Mouse (Mus musculus) retina, postnatal 7 days (tissue): ENCODE data around the gene Vwde.

Source experiments
- DNase-seq: peaks from one replicate; pipeline ENCODE4 v3.0.0-alpha.2; 2012; ENCODE audit warnings: low read depth, low spot score

Gene Vwde

GRCm38 (mm10) chr6:13224596-13225227 is at the start of gene Vwde:
Vwde (minus strand) TSS chr6:13224965.
- DNase-seq = no peak

GRCm38 (mm10) chr6:13255341-13255740 is 30.6 kb upstream of the Vwde start:
- DNase-seq = no peak

DNA sequence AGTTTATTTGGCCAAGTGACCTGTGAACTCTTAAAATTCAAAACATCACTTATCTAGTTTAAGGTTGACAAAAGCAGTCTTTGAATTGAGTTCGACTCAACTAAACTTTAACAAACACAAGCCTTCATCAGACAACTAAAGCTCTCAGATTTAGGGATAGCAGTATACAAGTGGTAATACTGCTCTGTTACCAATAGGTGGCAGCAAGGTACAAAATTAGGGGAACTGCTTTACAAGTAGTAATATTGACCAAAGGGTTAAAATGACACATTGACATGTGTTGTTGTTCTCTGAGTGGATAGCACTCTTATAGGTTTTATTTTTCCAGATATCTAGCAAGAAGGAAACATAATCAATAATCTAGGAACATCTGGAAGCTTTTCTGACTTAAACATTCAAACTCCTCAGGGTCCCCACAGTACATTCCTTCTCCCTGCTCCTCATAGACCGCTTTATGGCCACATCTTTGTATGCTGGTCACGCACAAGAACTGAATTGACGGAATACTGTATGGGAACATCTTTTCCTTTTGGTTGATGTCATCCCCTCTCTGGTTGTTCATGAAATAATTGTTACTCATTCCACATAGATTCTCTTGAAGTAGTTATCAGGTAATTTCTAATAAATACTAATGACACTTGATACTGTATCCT is 23.7 kb upstream of the Vwde start:
- no peak for DNase-seq

- no peak for DNase-seq
Measured at GRCm38 (mm10) chr6:13206157-13206556, 18.6 kb downstream of the Vwde start.

GRCm38 (mm10) chr6:13197486-13197885 is 27.3 kb downstream of the Vwde start:
- no peak for DNase-seq

DNA sequence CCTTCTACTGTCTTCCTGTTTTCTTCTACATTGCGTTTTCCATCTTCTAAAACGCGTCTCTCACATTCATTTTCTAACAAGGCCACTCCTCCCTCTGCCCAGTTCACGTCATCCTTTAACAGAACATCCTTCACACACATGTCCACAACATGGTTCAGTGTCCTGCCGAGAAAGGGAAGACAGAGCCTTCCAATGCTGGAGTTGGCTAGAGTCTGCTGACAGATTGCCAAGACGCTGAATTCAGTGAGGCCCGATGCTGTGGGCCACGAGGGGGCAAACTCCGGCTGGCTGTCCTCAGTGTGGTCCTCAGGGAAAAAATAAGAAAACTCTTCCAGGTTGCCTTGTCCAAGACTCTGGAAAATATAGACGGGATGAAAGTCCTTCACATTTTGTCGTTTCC is 37.9 kb downstream of the Vwde start:
- no peak for DNase-seq

DNA sequence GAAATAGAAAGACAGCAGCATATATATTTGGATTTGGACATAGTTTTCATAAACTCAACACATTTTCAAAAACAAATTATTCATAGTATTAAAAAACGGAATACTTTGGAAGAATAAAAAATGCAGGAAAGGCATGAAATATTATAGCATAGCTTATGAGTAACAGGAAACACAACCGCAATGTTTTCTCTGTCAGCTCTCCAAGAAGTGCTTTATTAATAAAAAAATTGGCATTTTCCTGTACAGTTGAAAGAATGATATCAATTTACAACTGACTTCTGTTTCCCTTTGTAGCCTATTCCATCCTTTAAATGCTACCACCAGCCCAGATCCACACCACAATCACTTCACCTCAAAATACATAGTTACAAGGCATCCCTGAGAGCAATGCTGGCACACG is 44.7 kb downstream of the Vwde start:
- no peak for DNase-seq

DNA sequence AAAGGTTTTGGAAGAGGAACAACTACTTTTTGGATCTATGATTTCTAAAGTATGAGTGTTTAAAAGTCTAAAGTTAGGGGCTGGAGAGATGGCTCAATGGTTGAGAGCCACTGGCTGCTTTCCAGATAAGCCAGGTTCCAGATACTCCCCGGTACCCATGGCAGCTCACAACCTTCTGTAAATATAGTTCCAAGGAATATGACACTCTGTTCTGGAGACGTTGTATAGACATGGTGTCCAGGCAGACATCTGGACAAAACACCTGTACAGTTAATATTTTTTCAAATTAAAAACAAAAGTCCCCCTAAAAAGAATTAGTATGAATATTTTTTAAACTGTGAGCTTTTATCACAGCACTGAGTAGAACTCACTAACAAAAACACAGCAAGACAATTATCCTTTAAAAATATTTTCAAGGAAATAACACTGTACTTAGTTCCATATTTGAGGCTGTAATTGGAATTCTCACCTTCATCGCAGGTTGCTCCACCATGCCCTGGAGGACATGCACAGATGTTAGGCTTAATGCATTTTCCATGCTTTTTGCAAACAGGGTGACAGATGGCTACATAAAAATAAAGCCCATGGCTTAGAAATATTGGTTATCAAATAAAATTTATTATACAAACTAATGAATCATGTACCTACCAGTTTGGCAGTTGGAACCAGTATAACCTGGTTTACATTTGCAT is 55.2 kb downstream of the Vwde start:
- no peak for DNase-seq

- no peak for DNase-seq
Measured at GRCm38 (mm10) chr6:13166240-13166937, 58.4 kb downstream of the Vwde start.

GRCm38 (mm10) chr6:13159437-13159836 is 65.3 kb downstream of the Vwde start:
- peak; percentile 2 for DNase-seq

GRCm38 (mm10) chr6:13153888-13154697 is 70.7 kb downstream of the Vwde start:
- no peak for DNase-seq

DNA sequence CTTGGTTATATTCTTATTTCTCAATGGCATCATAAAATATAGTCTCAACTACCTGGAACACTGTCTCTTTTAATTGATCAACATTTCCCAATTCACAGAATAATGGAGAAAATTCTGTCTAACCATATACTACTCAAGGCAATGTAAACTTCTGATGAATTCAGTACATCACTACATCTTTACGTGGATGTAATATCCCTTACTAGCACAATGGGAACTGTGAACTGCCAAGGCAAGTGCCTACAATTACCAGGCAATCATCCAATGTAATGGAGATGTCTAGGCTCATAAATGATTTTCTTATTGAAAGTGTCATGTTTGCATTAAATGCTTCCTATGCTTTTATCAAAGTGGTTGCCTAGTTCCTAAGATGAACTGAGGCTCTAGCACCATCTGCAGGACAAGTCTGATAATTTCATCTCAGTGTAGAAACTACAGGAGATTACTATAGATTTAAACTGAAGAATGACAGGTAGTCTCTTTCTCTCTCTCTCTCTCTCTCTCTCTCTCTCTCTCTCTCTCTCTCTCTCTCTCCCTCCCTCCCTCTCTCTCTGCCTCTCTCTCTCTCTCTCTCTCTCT is 72.6 kb downstream of the Vwde start:
- peak; percentile 43 for DNase-seq

DNA sequence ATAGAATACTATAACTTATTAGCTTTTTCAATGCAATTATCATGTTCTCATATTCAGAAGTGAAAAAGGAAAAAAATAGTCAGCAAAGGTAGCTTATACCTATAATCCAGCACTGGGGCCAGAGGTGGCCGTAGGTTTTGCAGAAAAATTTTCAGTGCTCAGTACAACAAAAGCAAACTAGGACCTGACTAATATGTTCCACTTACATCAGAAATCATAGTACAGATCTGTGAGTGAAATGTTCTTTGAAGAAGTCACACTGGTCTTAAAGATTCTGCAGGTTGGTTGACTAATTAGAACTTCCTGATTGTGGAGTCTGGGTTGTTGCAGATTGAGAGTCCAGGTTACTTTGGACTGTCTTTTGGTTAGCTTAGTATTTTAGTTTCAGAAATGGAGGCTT is 87.5 kb downstream of the Vwde start:
- no peak for DNase-seq

DNA sequence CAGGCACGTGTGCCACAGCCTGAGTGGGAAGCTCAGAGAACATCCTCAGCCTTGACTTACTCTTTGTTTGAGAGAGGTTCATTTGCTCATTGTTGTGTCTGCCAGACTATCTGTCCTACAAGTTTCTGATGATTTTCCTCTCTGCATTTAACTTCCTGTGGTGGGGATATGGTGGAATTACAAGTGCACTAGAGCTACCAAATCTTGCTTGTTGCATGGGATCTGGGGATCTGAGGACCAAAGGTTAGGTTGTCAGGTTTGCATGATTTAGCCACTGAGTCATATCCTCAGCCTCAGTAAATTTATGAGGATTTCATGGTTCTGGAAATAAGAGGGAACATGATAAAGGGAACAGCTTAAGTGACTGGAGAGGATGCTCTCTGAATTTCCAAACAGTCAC is 116.1 kb downstream of the Vwde start:
- DNase-seq = no peak
